Mouse (Mus musculus) cortical plate, adult 2 months (tissue): ENCODE results near the gene Adgrf5.

Experiments
- CTCF ChIP-seq: fragments of 200-500 bp; IDR thresholded peaks from 2 replicates; pipeline ENCODE4 v1.5.1; 2011; ENCODE audit warnings: mild to moderate bottlenecking, control low read depth, low read length; ENCODE audit not compliant: insufficient read depth; ENCODE audit errors: extremely low read depth
- POLR2A ChIP-seq: fragments of 200-500 bp; IDR thresholded peaks from 2 replicates; pipeline ENCODE4 v1.6.1; 2011; ENCODE audit warnings: mild to moderate bottlenecking, low read length, control low read depth; ENCODE audit not compliant: insufficient read depth; ENCODE audit errors: extremely low read depth

DNA sequence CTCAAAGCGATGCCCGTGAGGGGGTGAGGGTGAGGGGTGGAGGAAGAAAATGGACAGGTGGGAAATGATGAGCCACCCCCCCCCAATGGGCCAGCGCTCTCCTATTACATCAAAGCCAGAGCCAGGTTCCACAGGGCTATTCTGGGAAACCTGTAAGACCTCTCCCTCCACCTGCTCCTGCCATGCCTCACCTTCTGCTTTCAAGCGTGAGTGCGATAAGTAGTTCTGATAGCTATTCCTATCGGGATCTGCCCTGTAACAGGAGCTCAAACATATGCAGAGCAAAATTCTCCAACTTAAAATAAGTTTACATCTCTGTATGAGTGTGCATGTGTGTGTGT is 144.3 kb downstream of the Adgrf5 start:
- TF ChIP-seq CTCF (no peak), POLR2A (no peak)
